Mouse (Mus musculus) B cell, adult 2 months (primary cell): Measurements from ENCODE around the gene Pgap1.

Source experiments
- DNase-seq, 2 experiments: peaks; one replicate each; pipeline ENCODE4 v3.0.0; 2022

Gene Pgap1

DNA sequence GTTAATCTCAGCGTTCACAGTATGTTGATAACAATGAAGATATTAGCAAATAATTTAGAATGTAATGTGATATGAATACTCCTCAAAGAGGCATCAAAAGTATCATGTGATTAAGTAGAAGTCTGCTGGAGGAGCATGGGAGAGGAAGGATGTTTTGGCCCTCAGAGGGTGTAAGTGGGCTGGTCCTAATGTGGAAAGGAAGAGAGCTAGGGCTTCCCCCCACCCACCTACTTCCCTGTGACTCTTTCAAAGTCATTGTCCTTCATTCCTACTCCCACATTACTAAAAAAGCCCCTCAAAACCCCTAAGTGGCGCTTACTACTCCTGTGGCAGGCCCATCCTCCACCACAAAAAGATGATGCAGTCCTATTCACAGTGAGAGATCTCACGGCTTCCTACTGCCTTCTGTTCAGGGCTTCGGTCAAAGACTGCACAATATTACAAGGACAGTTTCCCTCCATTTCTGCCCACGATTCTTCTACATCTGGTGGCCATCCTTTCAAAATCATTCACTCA is 37.4 kb downstream of the Pgap1 start:
- no peak for DNase-seq

DNA sequence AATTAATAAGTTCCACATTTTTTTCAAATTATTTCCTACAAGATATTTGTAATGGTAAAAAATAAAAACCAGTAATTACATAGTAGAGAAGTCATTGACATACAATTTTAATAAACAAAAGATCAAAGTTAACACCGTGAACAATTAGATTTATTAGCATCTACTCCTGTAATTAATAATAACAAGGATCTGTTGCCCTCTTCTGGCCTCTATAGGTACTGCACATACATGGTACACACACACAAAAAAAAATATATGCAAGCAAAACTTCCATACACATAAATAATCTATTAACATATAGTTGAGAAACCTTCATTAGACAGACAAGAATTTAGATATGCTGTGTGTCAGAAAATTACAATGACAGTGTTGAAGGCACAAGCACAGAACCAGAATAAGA is 43.6 kb downstream of the Pgap1 start:
- DNase-seq, result peak; percentile 20 to 23

DNA sequence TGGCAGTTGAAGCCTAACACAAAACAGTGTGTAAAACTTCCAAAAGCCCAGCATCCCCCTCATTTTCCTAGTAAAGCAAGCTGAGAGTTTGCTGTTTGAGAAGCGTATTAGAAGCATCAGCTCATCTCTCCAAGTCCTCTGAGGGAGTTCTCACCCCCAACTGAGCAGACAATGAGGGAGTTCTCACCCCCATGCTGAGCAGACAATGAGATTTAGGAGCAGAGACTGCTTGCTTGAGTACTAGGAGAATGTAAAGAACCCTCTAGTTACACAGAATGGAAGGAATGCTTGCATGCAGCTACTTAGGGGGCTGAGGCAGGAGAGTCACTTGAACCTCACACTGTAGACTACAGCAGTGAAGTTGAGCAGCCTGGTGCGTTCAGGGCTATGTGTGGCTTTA is 59.0 kb downstream of the Pgap1 start:
- no peak for DNase-seq

DNA sequence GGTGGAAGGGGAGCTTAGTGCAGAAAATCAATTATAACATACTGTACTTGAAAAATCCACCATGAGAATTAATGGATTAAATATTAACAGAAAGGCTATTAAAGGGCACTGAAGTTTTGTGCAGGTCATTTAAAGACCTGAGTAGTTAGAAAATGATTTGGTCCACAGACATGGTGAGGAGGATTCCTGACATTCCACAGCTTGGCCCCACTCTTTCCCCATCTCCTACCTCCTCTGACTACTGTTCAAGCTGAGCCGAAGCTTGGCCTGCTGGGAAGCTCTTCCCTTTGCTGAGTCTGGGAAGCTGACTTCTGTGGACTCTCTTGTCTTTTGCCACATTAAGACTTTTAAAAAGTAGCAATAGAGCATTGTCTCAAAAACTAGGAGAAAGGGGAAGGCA is 61.2 kb downstream of the Pgap1 start:
- no peak for DNase-seq

DNA sequence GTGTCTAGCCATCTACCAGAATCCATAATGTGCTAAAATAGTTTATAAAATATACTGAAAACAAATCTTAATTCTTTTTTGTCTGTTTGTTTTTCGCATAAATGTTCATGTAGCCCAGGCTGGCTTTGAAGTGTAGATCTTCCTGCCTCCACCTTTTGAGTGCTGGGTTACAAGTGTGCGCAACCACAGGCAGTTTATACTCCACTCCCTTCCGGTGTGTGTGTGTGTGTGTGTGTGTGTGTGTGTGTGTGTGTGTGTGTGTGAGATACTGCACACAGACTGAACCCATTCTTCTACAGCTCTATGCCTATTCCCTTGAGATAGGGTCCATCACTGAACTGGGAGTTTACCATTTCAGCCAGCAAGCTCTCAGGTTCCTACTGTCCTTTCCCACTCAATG is 64.0 kb downstream of the Pgap1 start:
- no peak for DNase-seq

DNA sequence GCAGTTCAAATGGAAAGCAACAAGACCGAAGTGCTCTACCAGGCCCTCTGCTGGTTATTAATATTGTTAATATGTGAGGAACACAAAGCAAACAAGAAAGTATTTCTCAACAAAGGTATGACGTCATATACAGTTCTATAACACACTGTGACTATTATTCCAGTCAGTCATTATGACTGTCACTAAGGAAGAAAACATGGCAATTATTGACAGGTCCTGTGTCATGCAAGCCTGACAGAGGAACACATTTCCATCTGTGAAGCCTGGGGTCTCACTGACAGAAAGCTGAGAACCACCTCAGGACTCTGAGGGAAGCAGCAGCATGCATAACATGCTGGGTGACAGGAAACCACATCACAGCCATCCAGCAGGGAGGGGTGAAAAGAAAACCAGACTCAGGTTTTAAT is 65.0 kb downstream of the Pgap1 start:
- no peak for DNase-seq

DNA sequence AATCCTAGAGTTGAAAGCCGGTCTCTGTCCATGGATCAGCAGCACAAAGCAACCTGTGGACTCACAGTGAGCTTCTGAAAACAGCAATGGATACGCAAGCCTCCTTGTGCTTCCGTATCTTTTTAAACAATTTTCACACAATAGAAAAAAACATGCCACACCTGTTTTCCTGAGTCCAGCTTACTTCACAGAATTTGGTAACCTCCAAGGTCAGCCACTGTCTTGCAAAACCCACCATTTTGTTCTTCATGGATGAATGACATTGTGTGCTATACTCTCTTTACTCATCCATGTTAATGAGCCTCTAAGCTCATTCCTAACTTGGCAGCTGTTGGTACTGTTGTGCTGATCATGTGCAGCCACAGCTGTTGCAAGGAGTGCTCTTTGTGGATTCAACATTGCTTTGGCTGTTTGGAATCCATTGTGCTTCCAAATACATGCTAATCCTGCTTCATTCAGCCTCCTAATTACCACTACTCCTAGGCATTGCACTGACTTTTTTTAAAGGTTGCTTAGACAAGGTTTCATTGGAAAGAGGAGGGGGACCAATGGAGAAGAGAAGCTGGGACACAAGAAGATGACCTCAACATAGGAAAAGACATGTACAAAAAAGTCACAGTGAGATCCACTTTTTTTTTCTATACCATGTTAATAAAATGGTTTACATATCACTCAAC is 72.6 kb downstream of the Pgap1 start:
- DNase-seq, result no peak

DNA sequence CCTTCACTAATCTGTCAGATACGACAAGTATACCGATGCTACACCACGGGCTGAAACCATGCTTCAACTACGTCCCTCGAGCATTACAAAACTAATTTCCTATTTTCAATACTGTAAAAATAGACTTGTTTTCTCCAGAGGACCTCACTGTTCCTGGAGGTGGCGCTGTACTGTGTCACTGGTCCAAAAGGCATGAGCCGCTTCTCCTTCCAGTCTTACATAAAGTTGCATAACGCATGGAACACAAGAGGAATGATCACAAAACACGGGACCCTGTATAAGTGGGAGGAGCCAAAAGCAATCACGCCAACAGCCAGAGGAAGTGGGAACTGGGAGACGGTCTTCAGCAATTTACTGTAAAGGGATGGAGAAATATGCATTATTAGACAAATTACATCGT is 77.0 kb downstream of the Pgap1 start:
- DNase-seq, result no peak

DNA sequence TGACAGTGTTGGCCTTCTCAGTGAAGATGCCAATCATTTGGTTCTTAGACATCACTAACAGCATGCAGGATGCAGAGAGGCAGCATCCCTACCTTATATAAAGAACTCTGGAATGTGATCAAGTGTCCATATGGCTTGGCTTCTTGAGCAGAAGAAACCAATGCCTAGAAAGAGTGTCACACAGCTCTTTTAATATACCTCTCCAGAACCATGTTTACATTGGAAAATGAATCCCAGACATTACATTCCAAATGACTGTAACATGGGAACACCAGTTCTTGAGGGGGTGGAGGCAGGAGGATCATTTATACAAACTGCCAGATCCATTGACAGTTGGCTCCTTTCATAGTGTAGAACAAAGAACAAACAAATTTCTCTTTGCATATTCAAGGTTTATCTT is 88.8 kb downstream of the Pgap1 start:
- DNase-seq, result no peak

DNA sequence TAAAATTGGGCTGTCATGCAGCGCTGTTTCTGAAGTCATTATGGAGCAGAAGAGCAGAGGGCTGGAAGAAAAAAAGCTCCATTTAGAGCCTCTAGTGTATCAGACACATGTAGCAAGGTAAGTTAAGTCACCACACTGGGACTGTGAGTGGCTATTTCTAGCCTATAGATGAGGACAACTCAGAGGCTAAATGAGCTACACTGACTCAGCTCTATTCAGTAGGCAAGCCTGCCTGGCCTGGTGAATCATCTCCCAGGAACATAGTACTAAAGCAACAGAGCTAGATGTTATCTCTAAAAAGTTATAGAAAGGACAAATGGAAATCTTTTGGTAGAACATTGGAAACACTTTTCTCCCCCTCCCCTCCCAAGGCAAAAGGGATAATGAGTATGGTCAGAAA is 90.1 kb downstream of the Pgap1 start:
- no peak for DNase-seq

DNA sequence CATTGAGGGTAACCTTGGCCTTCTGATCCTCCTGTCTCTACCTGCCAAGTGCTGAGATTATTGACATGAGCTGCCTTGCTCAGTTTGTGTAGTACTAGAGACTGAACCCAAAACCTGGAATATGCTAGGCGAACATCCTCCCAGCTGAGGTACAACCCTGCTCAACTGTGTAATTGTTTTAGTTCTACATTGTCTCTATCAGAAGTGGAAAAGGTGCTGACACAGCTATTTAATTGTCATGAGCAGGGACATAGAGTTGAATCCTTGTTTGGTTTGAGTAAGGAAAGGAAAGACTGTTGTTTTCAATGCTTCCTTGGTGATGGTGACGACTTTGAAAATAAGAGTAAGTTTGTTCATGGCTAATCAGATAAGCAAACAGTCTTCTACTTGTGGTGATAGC is 105.4 kb downstream of the Pgap1 start:
- no peak for DNase-seq

DNA sequence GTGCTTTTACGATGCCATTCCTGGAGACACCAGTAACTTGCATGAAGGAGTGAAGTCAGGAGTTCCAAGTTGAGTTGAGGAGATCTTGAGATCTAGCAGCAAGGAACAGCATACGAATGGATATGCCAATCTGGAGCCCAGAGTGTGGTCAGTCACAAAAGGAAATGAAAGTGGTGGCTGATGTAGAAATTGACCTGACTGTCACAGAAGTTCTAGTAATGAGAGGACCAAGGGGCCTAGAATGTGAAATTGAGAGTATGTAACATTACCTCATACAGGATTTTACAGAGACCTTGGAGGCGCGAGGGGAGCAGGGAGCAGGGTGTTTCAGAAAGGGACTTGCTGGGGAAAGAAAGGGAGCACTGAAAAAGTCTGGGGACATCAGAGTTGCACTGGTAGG is 108.7 kb downstream of the Pgap1 start:
- no peak for DNase-seq

DNA sequence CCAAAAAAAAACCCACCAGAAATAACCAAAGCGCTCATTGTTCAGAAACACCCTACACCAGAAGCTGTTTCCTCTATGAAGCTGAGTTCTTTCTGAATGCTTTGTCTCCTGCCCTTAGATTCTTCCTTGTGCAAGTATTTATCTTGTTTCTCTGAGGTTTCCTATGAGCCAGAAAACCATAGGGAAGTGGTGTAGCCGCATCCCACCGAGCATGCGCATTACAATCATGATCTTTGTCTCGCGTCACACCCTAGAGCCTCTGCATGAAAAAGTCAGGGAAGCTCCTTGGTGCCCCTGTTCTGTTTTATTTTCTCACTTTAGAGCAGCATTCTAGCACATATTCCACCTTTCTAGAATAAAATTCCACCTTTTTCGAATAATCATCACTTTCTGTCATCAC is 113.8 kb downstream of the Pgap1 start:
- no peak for DNase-seq

DNA sequence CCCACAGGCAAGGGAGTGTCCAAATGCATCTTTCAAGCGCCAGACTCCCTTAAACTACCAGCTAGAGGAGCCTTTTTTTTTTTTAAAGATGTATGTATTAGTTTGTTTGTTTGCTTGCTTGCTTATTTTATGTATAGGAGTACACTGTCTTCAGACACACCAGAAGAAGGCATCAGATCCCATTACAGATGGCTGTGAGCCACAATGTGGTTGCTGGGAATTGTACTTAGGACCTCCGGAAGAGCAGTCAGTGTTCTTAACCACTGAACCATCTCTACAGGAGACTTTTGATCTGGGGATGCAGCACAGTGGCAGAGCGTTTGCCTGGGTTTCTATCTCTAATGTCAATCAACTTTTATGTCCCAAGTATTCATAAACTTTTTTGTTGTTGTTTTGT is 118.4 kb downstream of the Pgap1 start:
- DNase-seq, result no peak

DNA sequence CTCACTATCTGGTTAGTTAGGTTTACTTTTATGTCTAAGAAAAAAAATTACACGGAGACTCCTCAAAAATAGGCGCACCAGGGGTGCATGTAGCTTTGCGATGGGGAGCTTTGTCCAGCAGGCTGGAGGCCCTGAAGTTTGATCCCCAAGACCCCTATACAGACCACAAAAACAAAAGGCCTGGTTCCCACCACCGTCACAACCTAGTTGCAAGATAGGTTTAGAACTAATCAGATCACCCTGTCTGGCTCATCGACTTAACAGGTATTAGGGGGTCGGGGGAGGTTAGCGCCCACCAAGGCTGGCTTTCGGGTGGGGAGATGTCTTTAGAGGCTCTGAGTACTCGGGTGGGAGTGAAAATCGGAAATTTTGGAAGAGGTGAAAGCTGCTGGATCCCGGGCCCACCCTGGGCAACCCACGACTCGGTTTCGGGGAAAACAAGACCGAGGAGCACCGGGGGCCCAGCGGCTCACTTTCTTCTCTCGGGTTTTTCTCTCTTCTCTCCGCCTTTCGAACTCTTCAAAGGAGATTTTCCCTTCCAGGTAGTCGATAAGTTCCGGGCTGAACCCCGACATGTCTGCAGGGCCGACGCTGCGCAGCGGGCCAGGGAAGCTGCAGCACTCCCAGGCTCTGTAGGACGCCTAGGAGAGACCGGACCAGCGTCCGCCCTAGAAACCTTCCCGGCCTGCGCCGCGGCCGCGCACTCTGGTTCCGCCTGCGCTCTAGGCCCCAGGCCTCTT is 119.0 kb downstream of the Pgap1 start, which contains the start of gene Gtf3c3:
Gene Gtf3c3 (minus strand): TSS at position 632 of the 740 bp plus-strand sequence.
- DNase-seq, result peak; percentile 84 to 85
